Mouse (Mus musculus): ENCODE data around the gene Tbce. TPM values are rescaled to one million over a fixed set of nuclear protein-coding genes. Genes with fewer than 3 reads are reported as not detected.
A peak's percentile ranks its signal among the peaks of the same experiment; 100 is the strongest.
"Not testable (repeated sequence)": the region's sequence is repeated elsewhere in the genome, so short reads cannot be mapped to it uniquely, and the experiment has no call there.

Tbce gene
- polyA plus RNA-seq, 1 experiment from 2014 or later: 22.1 TPM

DNA sequence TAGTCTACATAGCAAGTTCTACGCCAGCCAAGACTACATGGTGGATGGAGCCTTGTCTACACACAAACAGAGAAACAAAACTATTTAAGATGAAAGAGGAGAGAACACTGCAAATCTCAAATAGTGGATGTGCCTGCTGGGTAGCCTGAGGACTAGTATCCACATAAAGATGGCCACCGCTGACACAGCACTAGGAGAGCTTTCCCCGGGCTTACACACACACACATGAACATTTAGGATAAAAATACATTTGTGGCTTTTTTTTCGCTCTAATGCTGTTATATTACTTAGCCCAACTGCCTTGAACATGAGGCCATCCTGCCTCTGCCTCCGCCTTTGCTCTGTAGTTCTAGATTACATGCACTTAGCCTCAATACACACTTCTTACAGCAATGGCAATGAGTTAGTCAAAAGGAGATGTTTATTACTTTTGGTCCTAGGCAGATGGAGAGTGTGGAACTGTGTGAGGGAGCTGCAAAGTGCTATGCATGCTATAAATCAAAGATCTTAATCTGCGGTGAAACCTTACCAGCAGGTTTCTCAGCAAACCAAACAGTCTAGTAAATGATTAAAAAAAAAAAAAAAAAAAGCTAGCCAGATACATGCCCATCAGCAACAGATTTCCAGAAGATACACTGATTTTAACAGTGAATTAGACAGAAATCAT, 13.2 kb downstream of the Tbce start:
- H3K36me3 ChIP-seq (replicated peaks; ENCODE audit: insufficient read depth, low read length): peaks cover 28% of the 10 kb centered on the region
- no peak overlapping the region for H3K27ac ChIP-seq (ENCODE audit: low read depth)
- no peak for TF ChIP-seq CTCF (IDR thresholded peaks at IDR 0.05; ENCODE audit: low read depth)
- no peak for TF ChIP-seq EP300 (IDR thresholded peaks at IDR 0.05; ENCODE audit: low read depth)
- H3K4me1 ChIP-seq (ENCODE audit: insufficient read depth): peaks cover 4% of the 10 kb centered on the region; the same call in 1 of the 2 replicates
- H3K4me3 ChIP-seq (ENCODE audit: low read depth, low read length): no peak overlapping the region
- H3K4me2 ChIP-seq (ENCODE audit: low read depth, low read length): no peak overlapping the region
- H3K27me3 ChIP-seq (ENCODE audit: insufficient read depth, low read length): no peaks in the 10 kb centered on the region
- WGBS (ENCODE audit: insufficient replicate concordance): 83% methylated on average over 6 of the region's 6 CpGs
- DNase-seq (no peak), ATAC-seq (no peak)
- no peak overlapping the region for H3K9ac ChIP-seq (replicated peaks)
- H3K9me3 ChIP-seq (ENCODE audit: low read length): no peaks in the 10 kb centered on the region

DNA sequence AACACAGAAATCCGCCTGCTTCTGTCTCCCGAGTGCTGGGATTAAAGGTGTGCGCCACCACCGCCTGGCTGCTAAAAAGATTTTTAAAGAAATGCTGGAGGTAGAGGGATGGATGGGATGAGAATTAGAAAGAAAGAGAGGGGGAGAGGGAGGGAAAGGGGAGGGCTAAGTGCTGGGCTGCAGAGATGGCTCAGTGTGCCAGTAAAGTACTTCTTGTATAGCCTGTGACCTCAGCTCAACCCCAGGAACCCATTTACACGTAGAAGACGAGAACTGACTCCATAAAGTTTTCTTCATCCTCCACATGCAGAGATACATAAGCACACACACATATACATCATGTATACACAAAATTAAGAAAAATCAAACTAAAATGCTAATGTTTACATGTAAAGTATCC, 13.9 kb downstream of the Tbce start:
- ATAC-seq (no peak), DNase-seq (no peak)
- H3K4me3 ChIP-seq (ENCODE audit: low read depth, low read length): no peak overlapping the region
- WGBS (ENCODE audit: insufficient replicate concordance): 88% methylated on average over 6 of the region's 6 CpGs
- no peak overlapping the region for H3K9ac ChIP-seq (replicated peaks)
- no peak overlapping the region for H3K27ac ChIP-seq (ENCODE audit: low read depth)
- H3K36me3 ChIP-seq (replicated peaks; ENCODE audit: insufficient read depth, low read length): peaks cover 28% of the 10 kb centered on the region
- H3K27me3 ChIP-seq (ENCODE audit: insufficient read depth, low read length): no peaks in the 10 kb centered on the region
- H3K9me3 ChIP-seq (ENCODE audit: low read length): no peaks in the 10 kb centered on the region
- peaks cover 4% of the 10 kb centered on the region; the same call in 1 of the 2 replicates for H3K4me1 ChIP-seq (ENCODE audit: insufficient read depth)
- no peak for TF ChIP-seq EP300 (IDR thresholded peaks at IDR 0.05; ENCODE audit: low read depth)
- TF ChIP-seq CTCF (IDR thresholded peaks at IDR 0.05; ENCODE audit: low read depth): no peak
- no peak overlapping the region for H3K4me2 ChIP-seq (ENCODE audit: low read depth, low read length)

DNA sequence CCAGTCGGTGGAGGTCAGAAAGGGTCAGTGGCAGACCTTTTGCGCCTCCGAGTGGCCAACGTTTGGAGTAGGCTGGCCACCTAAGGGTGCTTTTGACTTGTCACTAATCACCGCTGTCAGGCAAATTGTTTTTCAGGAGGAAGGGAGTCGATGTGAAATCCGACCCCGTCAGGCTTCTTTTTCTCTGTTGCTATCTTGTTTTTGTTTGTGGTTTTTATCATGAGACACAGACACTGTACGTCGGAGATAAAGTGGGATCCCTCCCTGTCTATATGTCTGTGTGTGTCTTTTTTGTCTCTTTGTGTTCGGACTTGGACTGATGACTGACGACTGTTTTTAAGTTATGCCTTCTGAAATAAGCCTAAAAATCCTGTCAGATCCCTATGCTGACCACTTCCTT, 18.0 kb downstream of the Tbce start:
- not testable (repeated sequence) for H3K4me2 ChIP-seq (ENCODE audit: low read depth, low read length); H3K4me1 ChIP-seq (ENCODE audit: insufficient read depth)
- WGBS (ENCODE audit: insufficient replicate concordance): 44% methylated on average over 8 of the region's 12 CpGs

DNA sequence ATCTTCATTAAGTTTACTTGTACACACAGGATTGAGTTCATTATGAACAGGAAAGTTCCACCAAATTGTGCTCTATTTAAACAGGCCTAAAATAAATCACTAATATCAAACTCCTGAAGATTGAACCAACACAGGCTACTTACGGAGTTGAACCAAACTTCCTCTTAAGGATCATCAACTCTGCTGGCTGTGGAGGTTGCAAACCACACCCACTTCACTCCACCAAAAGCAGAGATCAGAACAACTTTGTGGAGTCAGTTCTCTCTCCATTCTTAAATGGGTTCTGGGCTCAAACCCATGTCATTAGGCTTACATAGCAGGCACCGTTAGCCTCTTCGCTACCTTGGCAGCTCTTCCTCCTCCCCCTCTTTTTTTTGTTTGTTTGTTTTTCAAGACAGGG, 20.6 kb downstream of the Tbce start:
- TF ChIP-seq EP300 (IDR thresholded peaks at IDR 0.05; ENCODE audit: low read depth) (no peak), CTCF (IDR thresholded peaks at IDR 0.05; ENCODE audit: low read depth) (no peak)
- H3K27ac ChIP-seq (ENCODE audit: low read depth): peak overlapping the region; percentile 11; the same call in 1 of the 2 replicates
- no peak overlapping the region for H3K4me2 ChIP-seq (ENCODE audit: low read depth, low read length)

More for the DNA sequence above, 18.0 kb downstream of the Tbce start:
- H3K9me3 ChIP-seq (ENCODE audit: low read length); H3K27me3 ChIP-seq (ENCODE audit: insufficient read depth, low read length); DNase-seq; H3K9ac ChIP-seq (replicated peaks); H3K4me3 ChIP-seq (ENCODE audit: low read depth, low read length): not testable (repeated sequence)
- peaks cover 14% of the 10 kb centered on the region for H3K36me3 ChIP-seq (replicated peaks; ENCODE audit: insufficient read depth, low read length)
- peak overlapping the region; percentile 48; the same call in 1 of the 2 replicates for H3K27ac ChIP-seq (ENCODE audit: low read depth)
- TF ChIP-seq EP300 (IDR thresholded peaks at IDR 0.05; ENCODE audit: low read depth): peak; percentile 63
- peak; percentile 61 for ATAC-seq

DNA sequence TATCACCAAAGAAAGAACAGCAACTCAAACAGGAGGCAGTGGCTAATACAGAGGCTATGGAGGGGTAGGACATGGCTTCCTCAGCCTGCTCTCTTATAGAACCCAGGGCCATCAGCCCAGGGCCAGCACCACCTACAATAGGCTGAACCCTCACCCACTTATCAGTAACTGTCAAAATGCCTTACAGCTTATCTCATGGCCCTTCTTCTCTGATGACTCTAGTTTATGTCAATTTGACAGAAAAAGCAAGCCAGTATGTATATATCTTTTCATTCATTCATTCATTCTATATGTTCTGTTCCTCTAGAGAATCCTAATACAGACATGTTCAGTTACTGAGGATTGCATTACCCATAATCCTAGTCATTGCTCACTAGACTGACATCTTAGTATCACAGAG, 21.2 kb downstream of the Tbce start:
- H3K9ac ChIP-seq (replicated peaks): no peak overlapping the region
- no peak overlapping the region for H3K4me3 ChIP-seq (ENCODE audit: low read depth, low read length)
- peak; percentile 31; the same call in 1 of the 2 replicates for ATAC-seq
- H3K4me1 ChIP-seq (ENCODE audit: insufficient read depth): peaks cover 5% of the 10 kb centered on the region
- peak overlapping the region; percentile 11; the same call in 1 of the 2 replicates for H3K27ac ChIP-seq (ENCODE audit: low read depth)
- peak; percentile 55 for TF ChIP-seq EP300 (IDR thresholded peaks at IDR 0.05; ENCODE audit: low read depth)
- no peak for TF ChIP-seq CTCF (IDR thresholded peaks at IDR 0.05; ENCODE audit: low read depth)
- H3K36me3 ChIP-seq (replicated peaks; ENCODE audit: insufficient read depth, low read length): peaks cover 13% of the 10 kb centered on the region
- H3K9me3 ChIP-seq (ENCODE audit: low read length): no peaks in the 10 kb centered on the region
- no peak for DNase-seq
- H3K27me3 ChIP-seq (ENCODE audit: insufficient read depth, low read length): no peaks in the 10 kb centered on the region
- no peak overlapping the region for H3K4me2 ChIP-seq (ENCODE audit: low read depth, low read length)

More for the DNA sequence above, 20.6 kb downstream of the Tbce start:
- Histone ChIP-seq H3K4me1 (ENCODE audit: insufficient read depth) (peaks cover 5% of the 10 kb centered on the region), H3K4me3 (ENCODE audit: low read depth, low read length) (no peak overlapping the region), H3K9ac (replicated peaks) (no peak overlapping the region), H3K9me3 (ENCODE audit: low read length) (no peaks in the 10 kb centered on the region), H3K27me3 (ENCODE audit: insufficient read depth, low read length) (no peaks in the 10 kb centered on the region), H3K36me3 (replicated peaks; ENCODE audit: insufficient read depth, low read length) (peaks cover 13% of the 10 kb centered on the region)
- WGBS (ENCODE audit: insufficient replicate concordance): 74% methylated on average over 3 of the region's 3 CpGs
- ATAC-seq: no peak
- no peak for DNase-seq

DNA sequence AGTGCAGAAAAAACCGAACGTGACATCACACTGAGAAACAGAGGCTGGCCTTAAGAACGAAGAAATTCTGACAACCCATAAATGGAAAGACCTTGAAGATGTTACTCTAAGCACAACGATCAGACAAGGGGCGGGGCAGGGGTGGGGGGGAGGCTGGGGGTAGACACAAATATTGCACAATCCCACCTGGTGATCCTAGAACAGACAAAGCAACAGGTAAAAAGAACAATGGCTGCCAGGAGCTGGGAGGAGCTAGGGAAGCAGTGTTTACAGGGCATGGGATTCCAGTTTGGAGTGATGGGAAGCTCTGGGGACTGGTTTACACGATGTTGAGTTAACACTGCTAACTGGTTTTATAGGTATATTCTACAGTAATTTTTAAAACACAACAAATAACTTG, 23.8 kb downstream of the Tbce start:
- H3K27ac ChIP-seq (ENCODE audit: low read depth): no peak overlapping the region
- no peak overlapping the region for H3K4me3 ChIP-seq (ENCODE audit: low read depth, low read length)
- no peaks in the 10 kb centered on the region for H3K27me3 ChIP-seq (ENCODE audit: insufficient read depth, low read length)
- H3K9me3 ChIP-seq (ENCODE audit: low read length): no peaks in the 10 kb centered on the region
- DNase-seq (no peak), ATAC-seq (no peak)
- peaks cover 28% of the 10 kb centered on the region for H3K36me3 ChIP-seq (replicated peaks; ENCODE audit: insufficient read depth, low read length)
- no peak overlapping the region for H3K9ac ChIP-seq (replicated peaks)
- H3K4me2 ChIP-seq (ENCODE audit: low read depth, low read length): no peak overlapping the region
- TF ChIP-seq CTCF (IDR thresholded peaks at IDR 0.05; ENCODE audit: low read depth) (no peak), EP300 (IDR thresholded peaks at IDR 0.05; ENCODE audit: low read depth) (no peak)
- peaks cover 5% of the 10 kb centered on the region for H3K4me1 ChIP-seq (ENCODE audit: insufficient read depth)
- WGBS (ENCODE audit: insufficient replicate concordance): 91% methylated on average over 6 of the region's 6 CpGs
